ENCODE assay signal across 16 mouse cellular contexts in the genomic region with DNA sequence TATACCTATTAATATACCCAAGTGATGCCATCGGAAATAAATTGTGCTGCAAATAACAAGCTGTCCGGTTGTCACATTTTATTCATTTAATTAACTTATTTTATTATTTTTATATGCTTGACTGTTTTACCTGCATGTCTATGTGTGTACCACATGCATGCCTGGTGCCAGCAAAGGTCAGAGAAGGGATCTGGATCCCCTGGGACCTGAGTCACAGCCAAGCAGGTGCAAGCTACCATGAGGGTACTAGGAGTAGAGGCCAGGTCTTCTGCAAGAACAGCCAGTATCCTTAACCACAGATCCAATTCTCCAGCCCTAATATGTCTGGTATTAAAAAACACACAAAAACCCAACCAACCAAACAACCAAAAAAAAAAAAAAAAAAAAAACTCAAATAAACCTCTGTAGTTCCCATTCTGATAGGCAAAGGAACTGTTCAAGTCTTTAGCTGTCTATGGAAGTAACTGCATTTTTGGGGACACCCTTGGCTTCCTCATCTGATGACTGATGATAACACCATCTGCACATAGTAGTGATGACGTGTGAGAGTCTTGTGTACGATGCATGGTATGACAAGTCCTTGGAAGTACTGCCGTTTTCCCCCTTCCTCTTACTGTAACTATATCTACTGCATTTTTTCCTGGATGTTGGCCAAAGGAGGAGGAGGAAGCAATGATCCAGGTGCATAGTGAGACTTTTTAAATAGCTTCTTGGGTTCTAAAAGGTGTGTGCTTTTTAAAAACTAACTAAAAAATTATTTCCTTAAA. TPM values are rescaled to one million over a fixed set of nuclear protein-coding genes. Genes with fewer than 3 reads are reported as not detected.
"Had no signal": no experiment of that assay in that cellular context is flagged by ENCODE, and none has a peak within 500 bp of the region (broad histone marks: within the 10 kb centered on the region; RNA-seq: fewer than 3 reads in every experiment).

No protein-coding gene starts in this region.

- DNase-seq: layer of hippocampus, postnatal 36 days; lung, adult 18-20 months; thymus, adult 18-20 months; thymus, postnatal 36 days had no signal

- H3K27me3 ChIP-seq: liver, embryonic 15.5 days; lung, embryonic 15.5 days; megakaryocyte, embryonic 14.5 days; midbrain, embryonic 15.5 days; neural tube, embryonic 13.5 days had no signal

- H3K4me1 ChIP-seq: liver, embryonic 15.5 days; lung, embryonic 15.5 days; midbrain, embryonic 10.5 days; midbrain, embryonic 15.5 days; neural tube, embryonic 13.5 days had no signal

- H3K9ac ChIP-seq: liver, embryonic 15.5 days; lung, embryonic 15.5 days; midbrain, embryonic 15.5 days; neural tube, embryonic 13.5 days had no signal

- ATAC-seq: intestine, postnatal 0 days; midbrain, embryonic 15.5 days had no signal

- H3K4me3 ChIP-seq: layer of hippocampus, adult 2 months; left cerebral cortex, adult 2 months; liver, embryonic 15.5 days; lung, embryonic 15.5 days; megakaryocyte, embryonic 14.5 days; midbrain, embryonic 10.5 days; midbrain, embryonic 15.5 days; neural tube, embryonic 13.5 days had no signal

- H3K27ac ChIP-seq: kidney, postnatal 0 days; layer of hippocampus, adult 2 months; left cerebral cortex, adult 2 months; liver, embryonic 15.5 days; lung, embryonic 15.5 days; midbrain, embryonic 10.5 days; midbrain, embryonic 15.5 days; neural tube, embryonic 13.5 days had no signal

- H3K4me2 ChIP-seq: liver, embryonic 11.5 days; liver, embryonic 15.5 days; lung, embryonic 15.5 days; midbrain, embryonic 15.5 days; neural tube, embryonic 13.5 days had no signal

- H3K36me3 ChIP-seq: liver, embryonic 15.5 days; midbrain, embryonic 10.5 days; midbrain, embryonic 15.5 days had no signal

- H3K9me3 ChIP-seq: liver, embryonic 15.5 days; lung, embryonic 15.5 days; megakaryocyte, embryonic 14.5 days; midbrain, embryonic 10.5 days; midbrain, embryonic 15.5 days; neural tube, embryonic 13.5 days had no signal

RNA-seq across cellular contexts. Expression of a gene that starts 50.0 kb away (rescaled TPM):
- polyA plus RNA-seq: testis, adult 2 months had no signal
